Mouse (Mus musculus) spleen, adult 2 months (tissue): Measurements from ENCODE around the gene Slc41a3. TPM values are rescaled to one million over a fixed set of nuclear protein-coding genes. Genes with fewer than 3 reads are reported as not detected.

Source experiments
- DNase-seq, 2 experiments: peaks; one replicate each; pipeline versions ENCODE4 v3.0.0 to v3.0.0-alpha.2; 2012 to 2021; ENCODE audit warnings: low spot score in 2 of 2, low read depth in 1 of 2
- H3K27ac ChIP-seq: fragments of 200-500 bp; 2 replicates; pipeline ENCODE4 v1.5.1; 2012; ENCODE audit warnings: low read length, inconsistent platforms; ENCODE audit not compliant: insufficient read depth
- H3K27me3 ChIP-seq: fragments of 200-500 bp; 2 replicates; pipeline ENCODE4 v1.6.1; 2012; ENCODE audit warnings: mild to moderate bottlenecking, moderate library complexity, low read length, inconsistent platforms; ENCODE audit not compliant: control insufficient read depth, insufficient read depth
- H3K36me3 ChIP-seq: fragments of 200-500 bp; 2 replicates; pipeline ENCODE4 v1.6.1; 2012; ENCODE audit warnings: mild to moderate bottlenecking, low read length, inconsistent platforms; ENCODE audit not compliant: control insufficient read depth, insufficient read depth
- H3K4me1 ChIP-seq: fragments of 200-500 bp; 2 replicates; pipeline ENCODE4 v1.6.1; 2011; ENCODE audit warnings: inconsistent platforms; ENCODE audit not compliant: control insufficient read depth, insufficient read depth, insufficient read length
- H3K4me3 ChIP-seq: fragments of 200-500 bp; 2 replicates; pipeline ENCODE4 v1.5.1; 2011; ENCODE audit warnings: mild to moderate bottlenecking, inconsistent platforms; ENCODE audit not compliant: insufficient read depth, insufficient read length; ENCODE audit errors: extremely low read depth
- CTCF ChIP-seq: fragments of 200-500 bp; IDR thresholded peaks from 2 replicates; pipeline ENCODE4 v1.5.1; 2011; ENCODE audit warnings: mild to moderate bottlenecking, inconsistent platforms; ENCODE audit not compliant: insufficient read depth, insufficient read length, insufficient replicate concordance; ENCODE audit errors: extremely low read depth
- POLR2A ChIP-seq: fragments of 200-500 bp; IDR thresholded peaks from 2 replicates; pipeline ENCODE4 v1.6.1; 2011; ENCODE audit warnings: low read depth, low read length, inconsistent platforms
- WGBS: fragments of 180-500 bp; shearing (Covaris S2); methylation state at CpG from one replicate; pipeline ENCODE4 v1.1.7; 2018; 5-methylcytosine and 5-hydroxymethylcytosine counted together
- polyA plus RNA-seq: library from polyadenylated mRNA; depleted of rRNA; stranded (reverse); fragments of >200 nt; gene quantifications from 2 replicates; pipeline ENCODE4 v1.2.3, GENCODE M21; 2012

Gene Slc41a3
- polyA plus RNA-seq, 1 experiment, result 7.2 TPM

GRCm38 (mm10) chr6:90605298-90605665 is 757 bp downstream of the Slc41a3 start:
- Histone ChIP-seq H3K4me3 (peak overlapping the region; percentile 76; the same call in 1 of the 2 replicates), H3K27ac (no peak overlapping the region), H3K4me1 (no peaks in the 10 kb centered on the region), H3K27me3 (no peaks in the 10 kb centered on the region), H3K36me3 (no peaks in the 10 kb centered on the region)
- no peak for DNase-seq
- TF ChIP-seq CTCF (no peak), POLR2A (no peak)
- WGBS, result 29% methylated on average over 5 of the region's 5 CpGs

- H3K27me3 ChIP-seq, result no peaks in the 10 kb centered on the region
- H3K4me1 ChIP-seq, result no peaks in the 10 kb centered on the region
- WGBS, result 36% methylated on average over 7 of the region's 7 CpGs
- no peak overlapping the region for H3K4me3 ChIP-seq
- peak; percentile 61 to 67 for DNase-seq
- H3K27ac ChIP-seq, result no peak overlapping the region
- H3K36me3 ChIP-seq, result no peaks in the 10 kb centered on the region
- TF ChIP-seq POLR2A (no peak), CTCF (peak; percentile 83; the same call in 1 of the 2 replicates)
These were observed 2.0 kb downstream of the Slc41a3 start for GRCm38 (mm10) chr6:90606538-90606937.

GRCm38 (mm10) chr6:90607196-90607595 is 2.7 kb downstream of the Slc41a3 start:
- H3K27me3 ChIP-seq, result no peaks in the 10 kb centered on the region
- no peaks in the 10 kb centered on the region for H3K4me1 ChIP-seq
- 12% methylated on average over 5 of the region's 5 CpGs for WGBS
- H3K4me3 ChIP-seq, result no peak overlapping the region
- no peaks in the 10 kb centered on the region for H3K36me3 ChIP-seq
- TF ChIP-seq CTCF (peak; percentile 78; the same call in 1 of the 2 replicates), POLR2A (no peak)
- H3K27ac ChIP-seq, result no peak overlapping the region
- DNase-seq, result peak; percentile 51 to 63

- Histone ChIP-seq H3K4me3 (no peak overlapping the region), H3K36me3 (no peaks in the 10 kb centered on the region), H3K4me1 (no peaks in the 10 kb centered on the region), H3K27ac (no peak overlapping the region), H3K27me3 (no peaks in the 10 kb centered on the region)
- no peak for DNase-seq
- TF ChIP-seq POLR2A, result no peak
- no peak for TF ChIP-seq CTCF
- 57% methylated on average over 6 of the region's 6 CpGs for WGBS
These were observed 3.7 kb downstream of the Slc41a3 start for GRCm38 (mm10) chr6:90608186-90608585.

- DNase-seq, result no peak
- 95% methylated on average over 5 of the region's 5 CpGs for WGBS
- Histone ChIP-seq H3K4me3 (no peak overlapping the region), H3K36me3 (no peaks in the 10 kb centered on the region), H3K4me1 (no peaks in the 10 kb centered on the region), H3K27ac (no peak overlapping the region), H3K27me3 (no peaks in the 10 kb centered on the region)
- no peak for TF ChIP-seq CTCF
- no peak for TF ChIP-seq POLR2A
These were observed 5.7 kb downstream of the Slc41a3 start for GRCm38 (mm10) chr6:90610248-90610647.

- WGBS, result 84% methylated on average over 8 of the region's 8 CpGs
- Histone ChIP-seq H3K27me3 (no peaks in the 10 kb centered on the region), H3K36me3 (no peaks in the 10 kb centered on the region), H3K27ac (no peak overlapping the region), H3K4me1 (no peaks in the 10 kb centered on the region), H3K4me3 (no peak overlapping the region)
- no peak for TF ChIP-seq POLR2A
- no peak for TF ChIP-seq CTCF
- no peak for DNase-seq
These were observed 8.8 kb downstream of the Slc41a3 start for GRCm38 (mm10) chr6:90613277-90613676.

- no peak overlapping the region for H3K27ac ChIP-seq
- H3K27me3 ChIP-seq, result no peaks in the 10 kb centered on the region
- 85% methylated on average over 7 of the region's 7 CpGs for WGBS
- no peak overlapping the region for H3K4me3 ChIP-seq
- DNase-seq, result no peak
- no peaks in the 10 kb centered on the region for H3K36me3 ChIP-seq
- TF ChIP-seq POLR2A, result no peak
- TF ChIP-seq CTCF, result no peak
- peaks cover 11% of the 10 kb centered on the region; the same call in 1 of the 2 replicates for H3K4me1 ChIP-seq
These were observed 10.8 kb downstream of the Slc41a3 start for GRCm38 (mm10) chr6:90615362-90615761.
